Mouse (Mus musculus) neural tube, embryonic 13.5 days (tissue): Measurements from ENCODE around the gene Sema6d. TPM values are rescaled to one million over a fixed set of nuclear protein-coding genes. Genes with fewer than 3 reads are reported as not detected.

Experiments used
- ATAC-seq: fragments of 200-750 bp; cut with Nextera tagmentation; 2 replicates; pipeline ENCODE4 v1.8.0; 2017; ENCODE audit warnings: low read depth, mild to moderate bottlenecking, moderate TSS enrichment, moderate library complexity
- H3K27ac ChIP-seq: fragments of 300-500 bp; sonication (generic); replicated peaks from 2 replicates; pipeline ENCODE4 v1.5.1; 2015; ENCODE audit warnings: moderate library complexity, mild to moderate bottlenecking, inconsistent platforms
- H3K27me3 ChIP-seq: fragments of 300-500 bp; sonication (generic); 2 replicates; pipeline ENCODE4 v1.6.1; 2015; ENCODE audit warnings: mild to moderate bottlenecking, inconsistent platforms
- H3K36me3 ChIP-seq: fragments of 300-500 bp; sonication (generic); 2 replicates; pipeline ENCODE4 v1.6.1; 2015; ENCODE audit warnings: mild to moderate bottlenecking, inconsistent platforms
- H3K4me1 ChIP-seq: fragments of 300-500 bp; sonication (generic); replicated peaks from 2 replicates; pipeline ENCODE4 v1.6.1; 2015; ENCODE audit warnings: inconsistent platforms
- H3K4me2 ChIP-seq: fragments of 300-500 bp; sonication (generic); 2 replicates; pipeline ENCODE4 v1.6.1; 2015; ENCODE audit warnings: inconsistent platforms, mild to moderate bottlenecking, moderate library complexity
- H3K4me3 ChIP-seq: fragments of 300-500 bp; sonication (generic); 2 replicates; pipeline ENCODE4 v1.5.1; 2015; ENCODE audit warnings: mild to moderate bottlenecking, inconsistent platforms
- H3K9ac ChIP-seq: fragments of 300-500 bp; sonication (generic); 2 replicates; pipeline ENCODE4 v1.6.1; 2015; ENCODE audit warnings: moderate library complexity, mild to moderate bottlenecking, inconsistent platforms
- H3K9me3 ChIP-seq: fragments of 300-500 bp; sonication (generic); 2 replicates; pipeline ENCODE4 v1.6.1; 2016; ENCODE audit warnings: inconsistent platforms
- WGBS: fragments of 180-500 bp; shearing (Covaris S2); methylation state at CpG from one replicate; pipeline ENCODE4 v1.1.7; 2015; 5-methylcytosine and 5-hydroxymethylcytosine counted together
- polyA plus RNA-seq: library from polyadenylated mRNA; unstranded; fragments of >200 nt; fragmentation: Nextera tagmentation; extraction: Ambion mirVana; gene quantifications from 2 replicates; pipeline ENCODE4 v1.2.1, GENCODE M21; 2015

Sema6d gene
- polyA plus RNA-seq, 1 experiment from 2014 or later: 47.4 TPM

DNA sequence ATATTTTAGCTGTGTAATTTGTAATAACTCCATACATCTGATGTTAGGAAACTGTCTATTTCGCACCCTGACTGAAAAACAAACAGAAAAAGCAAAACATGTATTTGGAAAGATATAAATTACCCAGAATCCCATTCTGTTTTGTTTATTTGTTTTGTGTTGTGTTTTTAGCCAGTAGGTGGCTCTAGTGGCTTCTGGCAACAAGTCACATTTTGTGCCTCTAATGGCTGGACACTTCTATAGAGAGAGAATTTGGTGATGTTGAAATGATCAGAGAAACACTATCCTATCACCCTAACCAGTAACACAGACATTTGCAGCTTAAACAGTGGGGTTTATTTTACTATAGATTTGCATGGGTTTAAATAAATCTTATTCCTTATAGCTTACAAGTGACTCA is 515.6 kb downstream of the Sema6d start:
- Histone ChIP-seq H3K4me1 (peaks cover 24% of the 10 kb centered on the region), H3K9me3 (no peaks in the 10 kb centered on the region), H3K4me2 (no peak overlapping the region), H3K27ac (no peak overlapping the region), H3K36me3 (no peaks in the 10 kb centered on the region), H3K9ac (no peak overlapping the region), H3K4me3 (no peak overlapping the region), H3K27me3 (0 out of 2 replicates have a peak, but pooled peaks cover 7% of the 10 kb centered on the region)
- WGBS: 77% methylated on average over 1 of the region's 1 CpGs
- ATAC-seq: no peak

DNA sequence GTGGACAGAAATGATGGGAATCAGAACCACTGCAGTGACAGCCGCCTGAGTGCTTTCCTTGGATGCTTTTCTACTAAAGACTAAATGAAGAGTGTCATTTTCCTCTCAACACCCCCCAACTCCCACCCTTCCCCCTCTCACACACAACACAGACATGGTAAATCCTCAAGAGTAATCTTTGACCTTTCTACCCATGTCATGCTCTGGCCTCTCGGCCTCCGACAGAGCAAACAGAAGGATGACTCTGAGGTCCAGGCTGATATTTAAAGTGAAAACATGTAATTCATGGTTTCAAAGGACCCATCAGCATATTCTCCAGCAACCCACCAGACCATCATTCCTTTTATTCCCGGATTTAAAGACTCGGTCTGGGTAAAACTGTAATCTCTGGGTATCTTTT is 518.2 kb downstream of the Sema6d start:
- H3K27ac ChIP-seq: no peak overlapping the region
- H3K4me2 ChIP-seq: no peak overlapping the region
- no peak overlapping the region for H3K4me3 ChIP-seq
- H3K4me1 ChIP-seq: peaks cover 39% of the 10 kb centered on the region
- no peak for ATAC-seq
- H3K36me3 ChIP-seq: no peaks in the 10 kb centered on the region
- 0 out of 2 replicates have a peak, but pooled peaks cover 7% of the 10 kb centered on the region for H3K27me3 ChIP-seq
- no peaks in the 10 kb centered on the region for H3K9me3 ChIP-seq
- no peak overlapping the region for H3K9ac ChIP-seq
- WGBS: 70% methylated on average over 5 of the region's 5 CpGs

DNA sequence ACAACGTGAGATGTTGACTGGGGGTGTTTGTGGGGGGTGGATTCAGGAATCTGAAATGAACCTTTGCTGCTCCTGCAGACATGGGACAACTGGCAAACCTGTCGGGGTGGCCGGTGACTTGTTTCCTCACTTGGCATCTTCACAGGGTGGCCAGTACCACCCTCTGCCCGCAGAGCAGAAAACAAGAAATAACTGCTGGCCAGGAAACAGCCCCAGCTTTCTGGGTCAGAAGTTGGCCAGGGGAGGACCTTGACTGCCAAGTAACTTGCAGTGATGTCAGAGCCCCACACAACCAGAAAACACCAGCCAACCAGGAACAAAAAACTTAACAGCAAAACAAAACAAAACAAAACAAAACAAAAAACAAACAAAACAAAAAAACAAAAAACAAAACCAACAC is 518.8 kb downstream of the Sema6d start:
- Histone ChIP-seq H3K4me3 (no peak overlapping the region), H3K9me3 (no peaks in the 10 kb centered on the region), H3K9ac (no peak overlapping the region), H3K4me2 (peak overlapping the region; percentile 68), H3K27ac (no peak overlapping the region), H3K27me3 (0 out of 2 replicates have a peak, but pooled peaks cover 7% of the 10 kb centered on the region), H3K36me3 (no peaks in the 10 kb centered on the region), H3K4me1 (peaks cover 45% of the 10 kb centered on the region)
- WGBS: 65% methylated on average over 4 of the region's 4 CpGs
- ATAC-seq: no peak

DNA sequence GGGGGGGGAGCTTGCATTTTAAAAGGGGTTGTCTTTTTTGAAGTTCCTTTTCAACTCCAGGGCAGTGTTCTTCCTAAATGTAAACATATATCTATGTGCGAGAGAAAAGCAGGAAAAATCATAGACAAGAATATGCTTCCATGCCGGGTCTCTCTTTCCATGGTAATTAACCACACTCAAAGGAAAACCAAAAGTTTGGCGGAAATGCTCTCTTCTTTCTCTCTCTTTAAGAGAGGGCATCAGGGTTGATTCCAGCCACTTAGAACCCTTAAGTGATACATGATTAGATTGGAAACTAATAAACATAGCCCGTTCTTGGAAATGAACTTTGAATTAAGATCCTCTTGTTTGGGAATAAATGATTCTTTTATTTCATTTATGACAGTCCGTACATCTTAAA is 519.2 kb downstream of the Sema6d start:
- WGBS: 14% methylated on average over 5 of the region's 5 CpGs
- Histone ChIP-seq H3K27me3 (0 out of 2 replicates have a peak, but pooled peaks cover 7% of the 10 kb centered on the region), H3K4me3 (peak overlapping the region; percentile 63), H3K4me1 (peaks cover 49% of the 10 kb centered on the region), H3K27ac (peak overlapping the region; percentile 96; the same call in 1 of the 2 replicates), H3K9me3 (no peaks in the 10 kb centered on the region), H3K4me2 (peak overlapping the region; percentile 68), H3K36me3 (no peaks in the 10 kb centered on the region), H3K9ac (peak overlapping the region; percentile 87)
- no peak for ATAC-seq

DNA sequence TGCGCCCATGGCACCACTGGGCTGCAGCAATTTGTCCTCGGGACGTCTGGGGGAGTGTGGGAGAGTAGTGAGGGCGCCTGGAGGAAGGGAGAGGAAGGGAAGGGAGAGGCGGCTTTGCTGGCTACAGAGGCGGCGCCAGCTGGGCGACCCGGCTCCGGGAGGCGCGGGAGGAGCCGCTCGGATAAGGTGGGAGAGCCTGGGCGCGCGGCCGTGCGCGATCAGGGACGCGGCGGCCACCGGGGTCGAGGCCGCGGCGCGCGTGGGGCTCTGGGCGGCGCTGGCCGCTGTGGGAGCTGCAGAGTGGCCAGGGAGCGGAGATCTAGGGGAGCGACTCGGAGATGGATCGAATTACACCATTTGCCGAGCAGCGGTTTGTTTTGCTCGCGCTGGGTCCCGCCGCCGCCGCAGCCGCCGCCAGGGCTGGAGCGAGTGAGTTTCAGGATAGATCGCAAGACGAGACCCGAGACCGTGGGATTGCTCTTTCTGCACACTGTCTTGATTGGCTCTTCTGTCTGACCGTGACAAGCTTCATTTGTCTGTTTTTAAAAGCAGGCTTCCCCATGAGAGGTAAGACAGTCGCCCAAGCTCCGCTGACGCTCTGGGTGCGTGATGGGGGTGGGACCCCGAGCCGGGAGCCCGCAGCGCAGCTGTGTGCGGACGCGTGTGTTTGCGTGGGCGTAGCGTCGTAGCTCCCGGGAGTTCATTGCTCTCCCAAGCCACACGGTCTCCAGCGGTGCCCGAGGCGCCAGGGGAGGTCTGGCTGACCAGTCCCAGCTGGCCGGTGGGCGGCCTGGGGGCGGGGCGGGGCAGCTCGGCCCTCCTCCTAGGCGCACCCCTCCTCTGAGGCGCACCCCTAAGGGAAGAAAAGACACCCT is 520.2 kb downstream of the Sema6d start:
- peak overlapping the region; percentile 63 for H3K4me3 ChIP-seq
- 0 out of 2 replicates have a peak, but pooled peaks cover 7% of the 10 kb centered on the region for H3K27me3 ChIP-seq
- under 1% methylated on average over 72 of the region's 80 CpGs for WGBS
- H3K36me3 ChIP-seq: no peaks in the 10 kb centered on the region
- no peaks in the 10 kb centered on the region for H3K9me3 ChIP-seq
- peak overlapping the region; percentile 96 for H3K27ac ChIP-seq
- peak overlapping the region; percentile 68 for H3K4me2 ChIP-seq
- peak overlapping the region; percentile 87 for H3K9ac ChIP-seq
- H3K4me1 ChIP-seq: peaks cover 56% of the 10 kb centered on the region
- ATAC-seq: peak; percentile 86

DNA sequence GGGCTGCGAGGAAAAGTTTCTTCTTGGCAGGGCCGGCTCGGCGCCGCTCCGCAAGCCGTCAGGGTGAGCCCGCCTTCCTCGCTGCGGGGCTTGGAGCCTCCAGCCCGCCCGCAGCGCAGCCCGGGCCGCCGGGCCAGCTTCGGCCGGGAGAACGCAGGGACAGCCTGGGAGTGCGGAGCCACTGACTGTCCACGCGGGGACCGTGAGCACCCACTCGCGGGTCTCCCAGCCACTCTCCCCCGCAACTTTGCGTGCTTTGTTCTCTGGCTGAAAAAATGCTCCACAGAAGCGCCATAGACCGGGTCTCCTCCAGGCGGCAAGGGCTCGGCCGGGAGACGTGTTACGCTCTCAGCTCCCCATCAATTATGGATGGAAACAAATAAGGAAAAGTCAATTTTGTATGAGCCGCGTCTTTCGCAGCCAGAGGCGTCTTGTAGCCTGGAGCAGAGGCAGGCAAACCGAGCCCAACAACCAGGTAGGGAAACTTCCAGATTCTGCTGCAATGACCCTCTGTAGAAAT is 520.9 kb downstream of the Sema6d start:
- Histone ChIP-seq H3K4me1 (peaks cover 60% of the 10 kb centered on the region), H3K27ac (peak overlapping the region; percentile 96), H3K36me3 (no peaks in the 10 kb centered on the region), H3K9ac (peak overlapping the region; percentile 87), H3K9me3 (no peaks in the 10 kb centered on the region), H3K27me3 (0 out of 2 replicates have a peak, but pooled peaks cover 7% of the 10 kb centered on the region), H3K4me2 (peak overlapping the region; percentile 68), H3K4me3 (peak overlapping the region; percentile 63)
- peak; percentile 57 for ATAC-seq
- under 1% methylated on average over 39 of the region's 39 CpGs for WGBS

DNA sequence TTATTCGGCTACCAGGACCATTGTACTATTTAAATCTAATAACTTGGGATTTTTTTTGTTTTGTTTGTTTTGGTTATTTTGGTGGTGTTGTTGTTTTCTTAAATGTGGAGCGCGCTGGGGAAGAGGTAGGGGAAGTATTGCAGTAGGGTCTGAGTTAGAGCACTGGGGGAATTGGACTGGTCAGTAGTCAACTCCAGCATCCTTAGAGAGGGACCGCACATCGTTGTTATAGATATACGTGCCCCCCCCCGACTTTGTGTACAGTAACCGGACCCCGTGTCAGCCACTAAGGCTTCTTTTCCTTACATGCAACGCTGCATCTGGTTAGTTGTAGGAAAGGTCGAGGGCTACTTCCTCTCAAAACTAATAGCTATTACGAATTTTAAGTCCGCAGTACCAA is 521.5 kb downstream of the Sema6d start:
- ATAC-seq: no peak
- Histone ChIP-seq H3K4me3 (peak overlapping the region; percentile 63), H3K9ac (peak overlapping the region; percentile 87), H3K4me1 (peaks cover 65% of the 10 kb centered on the region), H3K36me3 (no peaks in the 10 kb centered on the region), H3K4me2 (peak overlapping the region; percentile 68), H3K27ac (peak overlapping the region; percentile 96), H3K27me3 (0 out of 2 replicates have a peak, but pooled peaks cover 7% of the 10 kb centered on the region), H3K9me3 (no peaks in the 10 kb centered on the region)
- 11% methylated on average over 13 of the region's 13 CpGs for WGBS

DNA sequence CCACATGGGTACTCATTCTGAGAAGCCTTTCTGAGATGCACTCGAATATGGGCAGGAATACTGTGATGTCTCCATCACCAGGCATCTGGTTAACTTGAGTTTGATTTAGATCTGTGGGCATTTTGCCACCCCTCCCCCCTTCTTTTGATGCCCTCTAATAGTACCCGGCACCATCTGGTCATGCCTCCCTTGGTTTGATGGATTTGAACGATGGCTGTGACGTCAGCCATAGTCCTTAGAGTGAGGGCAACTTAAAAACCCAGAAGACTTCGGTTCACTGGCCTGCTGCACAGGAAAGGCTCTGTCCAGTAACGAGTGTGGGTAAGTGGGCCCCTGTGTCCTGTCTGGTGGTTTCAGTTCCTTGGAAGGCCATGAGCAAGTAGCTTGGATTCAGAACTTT is 522.5 kb downstream of the Sema6d start:
- peaks cover 76% of the 10 kb centered on the region for H3K4me1 ChIP-seq
- ATAC-seq: no peak
- peak overlapping the region; percentile 96 for H3K27ac ChIP-seq
- 0 out of 2 replicates have a peak, but pooled peaks cover 7% of the 10 kb centered on the region for H3K27me3 ChIP-seq
- 6% methylated on average over 6 of the region's 6 CpGs for WGBS
- H3K4me3 ChIP-seq: peak overlapping the region; percentile 63
- H3K4me2 ChIP-seq: peak overlapping the region; percentile 68
- H3K9ac ChIP-seq: peak overlapping the region; percentile 87
- no peaks in the 10 kb centered on the region for H3K36me3 ChIP-seq
- no peaks in the 10 kb centered on the region for H3K9me3 ChIP-seq

DNA sequence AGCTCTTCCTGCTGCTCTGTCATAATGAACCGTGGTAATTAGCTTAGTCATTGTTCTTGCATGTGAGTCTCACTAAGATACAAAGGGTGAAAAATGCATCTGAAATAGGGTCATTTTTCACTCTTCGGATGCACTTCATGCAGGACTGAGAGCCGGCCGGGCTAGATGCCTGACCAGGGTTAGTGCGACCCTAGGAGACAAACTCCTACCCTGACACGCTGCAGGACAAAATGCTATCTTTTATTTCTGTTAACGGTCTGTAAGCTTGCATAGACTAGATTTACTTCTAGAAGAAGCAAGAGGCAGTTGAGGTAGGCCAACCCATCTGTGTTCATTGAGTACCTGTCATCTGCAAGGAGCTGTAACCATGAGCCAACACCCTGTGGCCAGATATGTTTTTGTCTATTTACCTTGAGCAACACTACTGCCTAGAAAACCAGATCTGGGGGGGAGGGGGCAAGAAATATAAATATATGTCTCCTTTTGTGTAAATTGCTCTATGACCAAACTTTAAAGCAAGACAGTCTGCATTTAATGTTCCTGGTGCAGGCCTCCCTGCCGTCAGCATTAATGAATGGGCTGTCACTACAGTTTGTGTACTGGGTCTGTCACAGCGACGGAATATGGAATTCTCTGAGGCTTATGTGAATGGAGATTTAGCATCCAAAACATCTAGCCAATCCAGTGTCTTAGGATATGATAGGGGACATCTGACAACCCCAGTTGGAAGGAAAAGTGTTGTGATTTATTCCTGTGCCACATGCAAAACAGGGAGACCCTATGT is 523.1 kb downstream of the Sema6d start:
- Histone ChIP-seq H3K9me3 (no peaks in the 10 kb centered on the region), H3K36me3 (no peaks in the 10 kb centered on the region), H3K9ac (peak overlapping the region; percentile 87), H3K27me3 (0 out of 2 replicates have a peak, but pooled peaks cover 3% of the 10 kb centered on the region), H3K4me3 (peak overlapping the region; percentile 63), H3K27ac (peak overlapping the region; percentile 96), H3K4me1 (peaks cover 82% of the 10 kb centered on the region), H3K4me2 (peak overlapping the region; percentile 68)
- WGBS: 14% methylated on average over 10 of the region's 10 CpGs
- no peak for ATAC-seq

DNA sequence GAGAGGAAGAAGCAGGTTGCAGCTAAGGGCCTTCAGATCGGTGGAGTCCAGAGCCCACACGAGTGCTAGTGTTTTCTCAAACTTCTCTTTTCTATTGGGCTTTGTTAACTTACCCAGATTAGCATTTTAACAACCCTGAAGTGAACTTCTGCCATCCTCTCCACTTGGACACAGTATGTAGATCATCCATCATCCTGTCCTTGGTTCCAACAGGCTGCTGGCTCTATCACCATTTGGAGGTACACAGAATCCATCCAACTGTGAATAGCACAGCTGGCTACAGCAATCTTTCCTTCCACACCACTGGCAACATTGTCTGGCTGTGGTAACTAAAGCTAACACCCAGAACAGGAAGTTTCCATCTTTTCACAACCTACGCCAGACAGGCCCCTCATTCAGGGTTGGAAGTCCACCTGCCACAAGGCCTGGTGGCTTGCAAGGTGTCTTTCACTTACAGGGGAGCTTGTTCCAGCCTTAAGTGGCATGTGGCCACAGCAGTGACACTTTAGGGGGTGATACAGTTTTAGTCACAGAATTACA is 524.0 kb downstream of the Sema6d start:
- H3K9ac ChIP-seq: peak overlapping the region; percentile 87
- H3K4me1 ChIP-seq: peaks cover 86% of the 10 kb centered on the region
- 14% methylated on average over 3 of the region's 3 CpGs for WGBS
- H3K4me2 ChIP-seq: peak overlapping the region; percentile 68
- H3K36me3 ChIP-seq: no peaks in the 10 kb centered on the region
- H3K9me3 ChIP-seq: no peaks in the 10 kb centered on the region
- no peaks in the 10 kb centered on the region for H3K27me3 ChIP-seq
- peak overlapping the region; percentile 96 for H3K27ac ChIP-seq
- ATAC-seq: 0 out of 2 replicates have a peak, but pooled peaks have one; percentile 15
- H3K4me3 ChIP-seq: peak overlapping the region; percentile 63

DNA sequence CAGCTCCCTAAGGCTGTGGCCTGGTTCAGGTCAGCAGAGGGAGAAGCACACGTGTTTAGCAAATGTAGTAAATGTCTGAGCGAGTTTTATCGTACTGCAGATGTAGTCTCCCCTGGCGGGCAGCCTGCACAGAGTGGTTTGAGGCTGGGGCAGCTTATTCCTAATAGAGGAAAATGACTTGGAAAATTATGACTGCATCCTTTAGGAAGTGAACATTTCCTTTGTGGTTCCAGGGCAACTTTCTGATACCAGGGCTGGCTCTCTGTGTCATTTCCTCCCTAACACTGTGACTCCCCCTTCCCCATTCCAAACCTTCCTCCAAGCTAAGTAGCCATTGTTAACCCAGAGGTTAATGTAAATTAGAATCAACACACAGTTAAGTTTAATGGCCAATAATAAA is 527.0 kb downstream of the Sema6d start:
- H3K4me3 ChIP-seq: no peak overlapping the region
- H3K4me2 ChIP-seq: peak overlapping the region; percentile 68
- 0 out of 2 replicates have a peak overlapping the region, but pooled peaks have one; percentile 2 for H3K27ac ChIP-seq
- 59% methylated on average over 4 of the region's 4 CpGs for WGBS
- H3K27me3 ChIP-seq: no peaks in the 10 kb centered on the region
- no peak overlapping the region for H3K9ac ChIP-seq
- no peaks in the 10 kb centered on the region for H3K36me3 ChIP-seq
- H3K4me1 ChIP-seq: peaks cover 99% of the 10 kb centered on the region
- H3K9me3 ChIP-seq: no peaks in the 10 kb centered on the region
- no peak for ATAC-seq
